30 mouse cellular contexts compared by ENCODE assay signal in genomic region chr2:31612627-31613026, GRCm38 (mm10). TPM values are rescaled to one million over a fixed set of nuclear protein-coding genes. Genes with fewer than 3 reads are reported as not detected.
"Had no signal": no experiment of that assay in that cellular context is flagged by ENCODE, and none has a peak within 500 bp of the region (broad histone marks: within the 10 kb centered on the region; RNA-seq: fewer than 3 reads in every experiment).

No protein-coding gene starts in this region.

- ATAC-seq: hindbrain, embryonic 16.5 days; intestine, embryonic 15.5 days; intestine, postnatal 0 days had no signal

- H3K4me1 ChIP-seq: intestine, embryonic 15.5 days had no signal

- H3K27me3 ChIP-seq: heart, embryonic 12.5 days; intestine, embryonic 15.5 days; limb, embryonic 12.5 days; liver, embryonic 13.5 days; liver, embryonic 15.5 days had no signal

- H3K4me3 ChIP-seq: heart, adult 2 months; heart, embryonic 12.5 days; hindbrain, embryonic 10.5 days; hindbrain, embryonic 12.5 days; intestine, embryonic 15.5 days; layer of hippocampus, adult 2 months; left cerebral cortex, adult 2 months; limb, embryonic 10.5 days; limb, embryonic 12.5 days; liver, embryonic 13.5 days; liver, embryonic 15.5 days had no signal

- H3K27ac ChIP-seq: heart, adult 2 months; hindbrain, embryonic 12.5 days; hindbrain, embryonic 14.5 days; intestine, embryonic 15.5 days; layer of hippocampus, adult 2 months; left cerebral cortex, adult 2 months; limb, embryonic 10.5 days; limb, embryonic 12.5 days; liver, embryonic 13.5 days; liver, embryonic 15.5 days had no signal

- H3K9me3 ChIP-seq: heart, embryonic 12.5 days; hindbrain, embryonic 10.5 days; hindbrain, embryonic 12.5 days; intestine, embryonic 15.5 days; limb, embryonic 10.5 days; limb, embryonic 12.5 days; liver, embryonic 13.5 days; liver, embryonic 15.5 days had no signal

- DNase-seq: gastrocnemius, postnatal 14 days; gastrocnemius, postnatal 36 days; heart, adult 11 months; heart, adult 2 months; heart, postnatal 10 days; heart, postnatal 4 days; kidney, adult 18-20 months; kidney, adult 8-10 months; kidney, postnatal 10 days; kidney, postnatal 25 days; kidney, postnatal 4 days; liver; liver, embryonic 13.5 days had no signal

RNA-seq across cellular contexts. Expression of gene Prdm12, which starts 27.2 kb away (rescaled TPM):
- polyA plus RNA-seq: gonadal fat pad, adult 2 months; heart, adult 2 months; heart, embryonic 12.5 days; heart, embryonic 14.5 days; heart, embryonic 16.5 days; intestine, postnatal 0 days; kidney, embryonic 14.5 days; kidney, embryonic 16.5 days; limb, embryonic 10.5 days; liver, embryonic 13.5 days; liver, embryonic 15.5 days had no signal
